Mouse (Mus musculus): Measurements from ENCODE around the gene Myo15. TPM values are rescaled to one million over a fixed set of nuclear protein-coding genes. Genes with fewer than 3 reads are reported as not detected.

Myo15 gene
- total RNA-seq, 2 experiments from 2014 or later = 0.11 to 0.12 TPM

- no peak for DNase-seq (ENCODE audit: low spot score in 2 of 2)
- intact Hi-C loops (cut with DNase I) = no loop called here
Observed at GRCm38 (mm10) chr11:60492726-60493125, 23.6 kb downstream of the Myo15 start.

GRCm38 (mm10) chr11:60495692-60496091, 26.6 kb downstream of the Myo15 start:
- DNase-seq (ENCODE audit: low spot score in 2 of 2) = no peak
- intact Hi-C loops (cut with DNase I) = no loop called here

- intact Hi-C loops (cut with DNase I) = no loop called here
- no peak for DNase-seq (ENCODE audit: low spot score in 2 of 2)
Observed at GRCm38 (mm10) chr11:60507281-60507680, 38.1 kb downstream of the Myo15 start.

GRCm38 (mm10) chr11:60508950-60509349, 39.8 kb downstream of the Myo15 start:
- intact Hi-C loops (cut with DNase I) = no loop called here
- DNase-seq (ENCODE audit: low spot score in 2 of 2) = no peak

GRCm38 (mm10) chr11:60509500-60509899, 40.4 kb downstream of the Myo15 start:
- intact Hi-C loops (cut with DNase I) = no loop called here
- no peak for DNase-seq (ENCODE audit: low spot score in 2 of 2)

GRCm38 (mm10) chr11:60511893-60512292, 42.8 kb downstream of the Myo15 start:
- intact Hi-C loops (cut with DNase I) = no loop called here
- DNase-seq (ENCODE audit: low spot score in 2 of 2) = no peak

- intact Hi-C loops (cut with DNase I) = no loop called here
Observed at GRCm38 (mm10) chr11:60512520-60512919, 43.4 kb downstream of the Myo15 start.

GRCm38 (mm10) chr11:60514941-60515340, 45.8 kb downstream of the Myo15 start:
- DNase-seq (ENCODE audit: low spot score in 2 of 2) = no peak
- intact Hi-C loops (cut with DNase I) = no loop called here

More at GRCm38 (mm10) chr11:60512520-60512919, 43.4 kb downstream of the Myo15 start:
- no peak for DNase-seq (ENCODE audit: low spot score in 2 of 2)

GRCm38 (mm10) chr11:60518305-60518704, 49.2 kb downstream of the Myo15 start:
- intact Hi-C loops (cut with DNase I) = no loop called here
- no peak for DNase-seq (ENCODE audit: low spot score in 2 of 2)

- no peak for DNase-seq (ENCODE audit: low spot score in 2 of 2)
- intact Hi-C loops (cut with DNase I) = no loop called here
Observed at GRCm38 (mm10) chr11:60522027-60522426, 52.9 kb downstream of the Myo15 start.

- intact Hi-C loops (cut with DNase I) = no loop called here
- DNase-seq (ENCODE audit: low spot score in 2 of 2) = no peak
Observed at GRCm38 (mm10) chr11:60522661-60523365, 53.7 kb downstream of the Myo15 start.

- intact Hi-C loops (cut with DNase I) = no loop called here
- no peak for DNase-seq (ENCODE audit: low spot score in 2 of 2)
Observed at GRCm38 (mm10) chr11:60526461-60526860, 57.3 kb downstream of the Myo15 start.

- intact Hi-C loops (cut with DNase I) = loop anchor here (2.0 to 10.0 kb wide), 2 partner anchors 81 to 159 kb away; partner anchors contain the start of genes Drg2 and Llgl1
- no peak for DNase-seq (ENCODE audit: low spot score in 2 of 2)
Observed at GRCm38 (mm10) chr11:60535676-60536075, 66.5 kb downstream of the Myo15 start.

- DNase-seq (ENCODE audit: low spot score in 2 of 2) = peak; percentile 35 to 36
- intact Hi-C loops (cut with DNase I) = loop anchor here (2.0 to 10.0 kb wide), 2 partner anchors 82 to 158 kb away; partner anchors contain the start of genes Drg2 and Llgl1
Observed at GRCm38 (mm10) chr11:60536180-60536858, 67.2 kb downstream of the Myo15 start, which contains the start of gene Alkbh5. Gene Alkbh5, plus strand, starts transcription at chr11:60536381.

- intact Hi-C loops (cut with DNase I) = loop anchor here (2.0 to 10.0 kb wide), 2 partner anchors 82 to 158 kb away; partner anchors contain the start of genes Drg2 and Llgl1
Observed at GRCm38 (mm10) chr11:60536859-60537467, 67.8 kb downstream of the Myo15 start.

GRCm38 (mm10) chr11:60537468-60538347, 68.6 kb downstream of the Myo15 start:
- intact Hi-C loops (cut with DNase I) = loop anchor here (2.0 to 10.0 kb wide), 2 partner anchors 83 to 157 kb away; partner anchors contain the start of genes Drg2 and Llgl1

More at GRCm38 (mm10) chr11:60536859-60537467, 67.8 kb downstream of the Myo15 start:
- peak; percentile 90 to 92 for DNase-seq (ENCODE audit: low spot score in 2 of 2)

GRCm38 (mm10) chr11:60538371-60539281, 69.5 kb downstream of the Myo15 start:
- peak; percentile 11 to 29 for DNase-seq (ENCODE audit: low spot score in 2 of 2)
- intact Hi-C loops (cut with DNase I) = loop anchor here (10.0 kb wide), 1 partner anchor 156 kb away; the partner anchor contains the start of gene Llgl1

More at GRCm38 (mm10) chr11:60537468-60538347, 68.6 kb downstream of the Myo15 start:
- DNase-seq (ENCODE audit: low spot score in 2 of 2) = peak; percentile 96 to 98

GRCm38 (mm10) chr11:60539540-60539939, 70.4 kb downstream of the Myo15 start:
- intact Hi-C loops (cut with DNase I) = loop anchor here (10.0 kb wide), 1 partner anchor 155 kb away; the partner anchor contains the start of gene Llgl1
- DNase-seq (ENCODE audit: low spot score in 2 of 2) = no peak
